8 mouse cellular contexts compared by ENCODE assay signal in genomic region chr5:128935359-128935899, GRCm38 (mm10). TPM values are rescaled to one million over a fixed set of nuclear protein-coding genes. Genes with fewer than 3 reads are reported as not detected.
DNase-seq lines count a peak whose midpoint lies in the region; ATAC-seq and TF ChIP-seq lines count a peak whose summit lies in the region.

No protein-coding gene starts in this region.

- H3K27me3 ChIP-seq in liver, embryonic 12.5 days (replicated peaks), result no peaks in the 10 kb centered on the region
- H3K27me3 ChIP-seq in heart, adult 2 months (ENCODE audit: control insufficient read depth, insufficient read depth, low read length), result no peaks in the 10 kb centered on the region

- H3K4me3 ChIP-seq in liver, embryonic 12.5 days, result no peak overlapping the region
- no peak overlapping the region for H3K4me3 ChIP-seq in heart, adult 2 months

- intact Hi-C loops in heart, adult 2 months (cut with DNase I), result no loop called here

- peak; percentile 6 to 8 for DNase-seq in cerebellum, adult 18-20 months
- DNase-seq in cerebellum, adult 8-10 months, result no peak
- DNase-seq in liver, result peak; percentile 10
- peak; percentile 60 to 70 for DNase-seq in heart, adult 2 months
- peak; percentile 37 for DNase-seq in large intestine, adult 2 months (ENCODE audit: low read depth, low spot score)
- DNase-seq in c-Kit-positive CD71-positive TER-119-positive erythroid progenitor cells, embryonic 14.5 days (ENCODE audit: low spot score), result no peak

- TF ChIP-seq CTCF in heart, adult 2 months (IDR thresholded peaks at IDR 0.05), result no peak

- H3K9me3 ChIP-seq in liver, embryonic 12.5 days (replicated peaks), result no peaks in the 10 kb centered on the region

- no peak overlapping the region for H3K9ac ChIP-seq in liver, embryonic 12.5 days
- no peak overlapping the region for H3K9ac ChIP-seq in heart, adult 2 months (ENCODE audit: low read depth, low read length)

- H3K36me3 ChIP-seq in liver, embryonic 12.5 days, result no peaks in the 10 kb centered on the region
- H3K36me3 ChIP-seq in heart, adult 2 months (ENCODE audit: control insufficient read depth, insufficient read depth, low read length), result no peaks in the 10 kb centered on the region

- H3K79me2 ChIP-seq in heart, adult 2 months (replicated peaks; ENCODE audit: control insufficient read depth, insufficient read depth, low read length), result no peaks in the 10 kb centered on the region

- ATAC-seq in liver, embryonic 12.5 days, result no peak
- ATAC-seq in erythroblast, adult 5-6 weeks (replicated peaks; ENCODE audit: low FRiP score, poor library complexity, severe bottlenecking), result no peak

- 64% methylated on average over 6 of the region's 6 CpGs for WGBS in liver, embryonic 12.5 days (ENCODE audit: insufficient replicate concordance)
- WGBS in heart, adult 2 months, result 17% methylated on average over 6 of the region's 6 CpGs
- WGBS in large intestine, adult 2 months, result 24% methylated on average over 6 of the region's 6 CpGs

- 0 out of 2 replicates have a peak, but pooled peaks have one; percentile 23 for TF ChIP-seq EP300 in heart, adult 2 months (IDR thresholded peaks at IDR 0.05; ENCODE audit: insufficient read depth, low read depth, low read length)

- no peak for TF ChIP-seq POLR2A in heart, adult 2 months (IDR thresholded peaks at IDR 0.05; ENCODE audit: insufficient read depth, low read depth, low read length)

- no peak overlapping the region for H3K27ac ChIP-seq in liver, embryonic 12.5 days
- no peak overlapping the region for H3K27ac ChIP-seq in heart, adult 2 months

- H3K4me2 ChIP-seq in liver, embryonic 12.5 days, result no peak overlapping the region

- H3K4me1 ChIP-seq in liver, embryonic 12.5 days, result no peaks in the 10 kb centered on the region
- peaks cover 2% of the 10 kb centered on the region; the same call in 1 of the 2 replicates for H3K4me1 ChIP-seq in heart, adult 2 months (ENCODE audit: control insufficient read depth, insufficient read depth, low read length)

RNA-seq across cellular contexts. Expression of gene Rimbp2, which starts 17.9 kb away (rescaled TPM):
- polyA plus RNA-seq in liver, embryonic 12.5 days (2016; fragmentation: Nextera tagmentation; extraction: Ambion mirVana), result not detected in 2 replicates
- total RNA-seq in heart, adult 2 months (2021), result under 1 TPM in 1 of 2 experiments, not detected in 1; 0.07 TPM
- polyA plus RNA-seq in heart, adult 2 months (2012; rRNA removed), result 0.06 and 0.15 TPM in 2 replicates
- 1.1 and 1.8 TPM in 2 replicates for polyA plus RNA-seq in large intestine, adult 2 months (2012; rRNA removed)
- total RNA-seq in erythroblast, adult 5-6 weeks (2015; ENCODE audit: low replicate concordance), result not detected in 2 replicates
- not detected in 2 replicates for total RNA-seq in erythroblast, adult 5-6 weeks (2017; ENCODE audit: low replicate concordance)

Comparison
In these comparisons a context has a peak if more than half of its experiments do, and no peak if none do; other contexts are left out.
1. DNase-seq: peak in cerebellum, adult 18-20 months (2 of 2), liver (single experiment), heart, adult 2 months (2 of 2) and large intestine, adult 2 months (single experiment); none in cerebellum, adult 8-10 months (single experiment) and c-Kit-positive CD71-positive TER-119-positive erythroid progenitor cells, embryonic 14.5 days (single experiment).